Mouse (Mus musculus): ENCODE measurements around the gene Olfr161. TPM values are rescaled to one million over a fixed set of nuclear protein-coding genes. Genes with fewer than 3 reads are reported as not detected.
"Not testable (repeated sequence)": the region's sequence is repeated elsewhere in the genome, so short reads cannot be mapped to it uniquely, and the experiment has no call there.

Gene Olfr161
- polyA plus RNA-seq (2015; fragmentation: Nextera tagmentation; extraction: Ambion mirVana): not detected in 2 replicates

DNA sequence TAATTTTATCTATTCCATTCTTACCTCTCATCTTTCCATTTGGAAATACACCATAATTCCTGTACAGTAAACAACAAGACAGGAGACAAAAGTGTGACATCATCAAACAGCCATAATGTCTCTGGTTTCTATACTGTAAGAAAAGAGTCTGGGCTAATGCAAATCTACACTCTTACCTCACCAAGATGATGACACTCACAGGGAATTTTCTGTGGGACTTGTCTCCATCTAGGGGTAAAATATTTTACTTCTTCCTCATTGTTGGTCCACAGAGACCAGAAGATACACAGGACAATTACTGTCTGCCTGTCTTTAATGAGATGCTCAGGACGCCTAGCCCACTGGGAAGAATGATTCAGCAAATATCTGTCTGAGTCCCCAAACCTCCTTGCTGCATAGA, at the start of gene Olfr161:
TSS of gene Olfr161 (plus strand) at position 352 of the 400 bp plus-strand sequence.
- DNase-seq (ENCODE audit: low spot score) (no peak), ATAC-seq (no peak)
- Histone ChIP-seq H3K36me3 (ENCODE audit: insufficient read depth, low read length) (no peaks in the 10 kb centered on the region), H3K4me3 (ENCODE audit: low read depth, low read length) (no peak within 1 kb of the TSS), H3K9me3 (ENCODE audit: low read length) (no peaks in the 10 kb centered on the region), H3K4me2 (replicated peaks; ENCODE audit: low read depth, low read length) (no peak within 1 kb of the TSS), H3K9ac (replicated peaks; ENCODE audit: low read depth) (no peak within 1 kb of the TSS), H3K27me3 (replicated peaks; ENCODE audit: insufficient read depth, low read length) (no peaks in the 10 kb centered on the region), H3K4me1 (ENCODE audit: insufficient read depth, low read depth, low read length) (no peaks in the 10 kb centered on the region), H3K27ac (ENCODE audit: low read length) (no peak within 1 kb of the TSS)
- no peak for TF ChIP-seq EP300 (IDR thresholded peaks at IDR 0.05)
- 75% methylated on average over 1 of the region's 1 CpGs for WGBS

DNA sequence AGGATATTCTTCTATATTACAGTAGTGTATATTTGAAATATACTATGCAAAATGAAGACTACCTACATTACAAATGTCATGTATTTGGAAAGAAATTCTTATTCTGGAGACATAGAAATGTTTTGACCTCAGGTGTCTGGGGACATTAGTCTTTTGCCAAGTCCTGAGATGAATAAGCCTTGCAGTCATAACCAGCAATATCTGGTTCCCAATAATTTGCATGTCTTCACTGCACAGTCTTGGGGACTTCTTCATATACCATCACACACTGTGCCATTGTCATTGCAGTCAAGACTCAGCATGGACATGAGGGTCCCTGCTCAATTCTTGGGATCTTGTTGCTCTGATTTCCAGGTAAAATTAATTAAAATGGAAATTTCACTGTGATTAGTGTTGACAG, 27.3 kb upstream of the Olfr161 start:
- no peak overlapping the region for H3K4me3 ChIP-seq (ENCODE audit: low read depth, low read length)
- no peak overlapping the region for H3K9ac ChIP-seq (replicated peaks; ENCODE audit: low read depth)
- H3K27ac ChIP-seq (ENCODE audit: low read length): no peak overlapping the region
- ATAC-seq (no peak), DNase-seq (ENCODE audit: low spot score) (no peak)
- no peaks in the 10 kb centered on the region for H3K9me3 ChIP-seq (ENCODE audit: low read length)
- no peaks in the 10 kb centered on the region for H3K4me1 ChIP-seq (ENCODE audit: insufficient read depth, low read depth, low read length)
- no peaks in the 10 kb centered on the region for H3K27me3 ChIP-seq (replicated peaks; ENCODE audit: insufficient read depth, low read length)
- H3K36me3 ChIP-seq (ENCODE audit: insufficient read depth, low read length): no peaks in the 10 kb centered on the region
- no peak overlapping the region for H3K4me2 ChIP-seq (replicated peaks; ENCODE audit: low read depth, low read length)
- no peak for TF ChIP-seq CTCF (IDR thresholded peaks at IDR 0.05)
- TF ChIP-seq EP300 (IDR thresholded peaks at IDR 0.05): no peak

DNA sequence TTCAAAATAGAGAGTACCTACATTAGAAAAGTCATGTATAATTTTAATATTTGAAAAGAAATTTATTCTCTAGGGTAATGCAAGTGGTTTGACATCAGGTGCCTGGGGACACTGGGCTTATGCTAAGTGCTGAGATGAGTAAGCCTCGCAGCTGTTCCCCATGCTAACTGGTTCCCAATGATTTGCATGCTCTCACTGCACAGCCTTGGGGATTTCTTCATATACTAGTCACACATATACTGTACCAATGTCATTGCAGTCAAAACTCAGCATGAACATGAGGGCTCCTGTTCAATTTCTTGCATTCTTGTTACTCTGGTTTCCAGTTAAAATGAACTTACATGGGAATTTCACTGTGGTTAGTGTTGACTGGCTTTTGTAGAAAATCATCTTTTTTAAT, 13.2 kb upstream of the Olfr161 start:
- ATAC-seq; H3K4me1 ChIP-seq (ENCODE audit: insufficient read depth, low read depth, low read length); H3K4me2 ChIP-seq (replicated peaks; ENCODE audit: low read depth, low read length); H3K27me3 ChIP-seq (replicated peaks; ENCODE audit: insufficient read depth, low read length); H3K4me3 ChIP-seq (ENCODE audit: low read depth, low read length); H3K27ac ChIP-seq (ENCODE audit: low read length); H3K9ac ChIP-seq (replicated peaks; ENCODE audit: low read depth); H3K9me3 ChIP-seq (ENCODE audit: low read length); DNase-seq (ENCODE audit: low spot score); H3K36me3 ChIP-seq (ENCODE audit: insufficient read depth, low read length): not testable (repeated sequence)
- 45% methylated on average over 1 of the region's 1 CpGs for WGBS

- not testable (repeated sequence) for H3K9me3 ChIP-seq (ENCODE audit: low read length); H3K27ac ChIP-seq (ENCODE audit: low read length); H3K4me2 ChIP-seq (replicated peaks; ENCODE audit: low read depth, low read length); H3K4me1 ChIP-seq (ENCODE audit: insufficient read depth, low read depth, low read length); H3K9ac ChIP-seq (replicated peaks; ENCODE audit: low read depth); DNase-seq (ENCODE audit: low spot score); ATAC-seq; H3K4me3 ChIP-seq (ENCODE audit: low read depth, low read length); H3K27me3 ChIP-seq (replicated peaks; ENCODE audit: insufficient read depth, low read length); H3K36me3 ChIP-seq (ENCODE audit: insufficient read depth, low read length)
- WGBS: 74% methylated on average over 1 of the region's 1 CpGs
Measured at GRCm38 (mm10) chr16:3578227-3578848, 12.5 kb upstream of the Olfr161 start.

GRCm38 (mm10) chr16:3631376-3631775, 40.5 kb downstream of the Olfr161 start:
- H3K4me1 ChIP-seq (ENCODE audit: insufficient read depth, low read depth, low read length); H3K36me3 ChIP-seq (ENCODE audit: insufficient read depth, low read length); H3K4me2 ChIP-seq (replicated peaks; ENCODE audit: low read depth, low read length); DNase-seq (ENCODE audit: low spot score); ATAC-seq; H3K27me3 ChIP-seq (replicated peaks; ENCODE audit: insufficient read depth, low read length); H3K4me3 ChIP-seq (ENCODE audit: low read depth, low read length); H3K9ac ChIP-seq (replicated peaks; ENCODE audit: low read depth); H3K27ac ChIP-seq (ENCODE audit: low read length); H3K9me3 ChIP-seq (ENCODE audit: low read length): not testable (repeated sequence)
- 82% methylated on average over 5 of the region's 5 CpGs for WGBS

- not testable (repeated sequence) for H3K27me3 ChIP-seq (replicated peaks; ENCODE audit: insufficient read depth, low read length); H3K4me1 ChIP-seq (ENCODE audit: insufficient read depth, low read depth, low read length); DNase-seq (ENCODE audit: low spot score); H3K27ac ChIP-seq (ENCODE audit: low read length); ATAC-seq; H3K4me3 ChIP-seq (ENCODE audit: low read depth, low read length); H3K36me3 ChIP-seq (ENCODE audit: insufficient read depth, low read length); H3K9me3 ChIP-seq (ENCODE audit: low read length); H3K9ac ChIP-seq (replicated peaks; ENCODE audit: low read depth)
- peak overlapping the region; percentile 34; the same call in 1 of the 2 replicates for H3K4me2 ChIP-seq (replicated peaks; ENCODE audit: low read depth, low read length)
- TF ChIP-seq CTCF (IDR thresholded peaks at IDR 0.05): peak; percentile 38; the same call in 1 of the 2 replicates
- 43% methylated on average over 27 of the region's 27 CpGs for WGBS
Measured at GRCm38 (mm10) chr16:3632572-3633361, 41.9 kb downstream of the Olfr161 start.

Other genes starting within 250 kb of the Olfr161 start
- 0.11 TPM in 1 of 2 replicates, not detected in the other for gene Mefv, start 127.1 kb downstream of the Olfr161 start, polyA plus RNA-seq (2015; fragmentation: Nextera tagmentation; extraction: Ambion mirVana)
- gene Zfp263, start 153.1 kb downstream of the Olfr161 start, polyA plus RNA-seq (2015; fragmentation: Nextera tagmentation; extraction: Ambion mirVana): 25.3 and 25.4 TPM in 2 replicates
- not detected in 2 replicates for gene Olfr15, start 239.8 kb downstream of the Olfr161 start, polyA plus RNA-seq (2015; fragmentation: Nextera tagmentation; extraction: Ambion mirVana)

Measured in lung, postnatal 0 days (tissue).